Mouse (Mus musculus) kidney, postnatal 10 days (tissue): ENCODE data around the gene Atg4d.
"Not testable (repeated sequence)": the region's sequence is repeated elsewhere in the genome, so short reads cannot be mapped to it uniquely, and the experiment has no call there.

Experiments used
- DNase-seq: peaks from one replicate; pipeline ENCODE4 v3.0.0; 2021; ENCODE audit warnings: mixed read lengths

Gene Atg4d

GRCm38 (mm10) chr9:21275013-21275710, 10.1 kb downstream of the Atg4d start:
- no peak for DNase-seq

DNA sequence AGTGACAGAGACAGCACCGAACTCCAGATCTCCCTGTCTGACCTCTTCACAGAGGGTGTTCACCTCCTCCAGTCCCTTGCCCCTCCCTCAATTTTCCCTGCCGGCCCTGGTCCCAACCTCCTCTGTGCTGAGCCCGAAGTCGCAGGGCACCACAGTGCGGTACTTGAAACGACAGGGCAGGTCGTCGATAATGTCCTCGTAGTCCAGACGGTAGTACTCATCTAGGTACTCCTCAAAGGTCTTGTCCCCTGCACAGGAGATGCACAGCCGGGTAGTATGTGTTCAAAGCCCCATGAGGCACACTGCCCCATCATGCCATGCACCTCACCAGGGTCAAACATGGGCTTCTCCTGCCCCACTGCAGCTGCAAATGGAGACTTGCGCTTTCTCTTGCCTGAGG, 10.6 kb downstream of the Atg4d start:
- DNase-seq, result no peak

GRCm38 (mm10) chr9:21276307-21276706, 11.2 kb downstream of the Atg4d start:
- DNase-seq, result no peak

GRCm38 (mm10) chr9:21277776-21278175, 12.7 kb downstream of the Atg4d start:
- no peak for DNase-seq

DNA sequence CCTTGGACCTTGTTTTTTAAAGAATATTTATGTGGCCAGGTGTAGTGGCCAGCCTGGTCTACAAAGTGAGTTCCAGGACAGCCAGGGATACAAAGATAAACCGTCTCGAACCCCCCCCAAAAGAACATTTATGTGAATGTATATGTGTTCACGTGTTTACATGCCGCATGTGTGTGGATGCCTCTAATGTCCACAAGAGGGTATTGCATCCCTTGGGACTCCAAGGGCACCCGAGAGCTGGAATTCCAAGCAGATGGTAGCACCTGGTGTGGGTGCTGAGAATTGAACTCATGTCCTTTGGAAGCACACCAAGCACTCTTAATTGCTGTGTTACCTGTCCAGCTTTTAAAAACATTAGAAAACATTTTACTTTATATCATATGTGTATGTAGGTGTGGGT, 18.5 kb downstream of the Atg4d start:
- no peak for DNase-seq

DNA sequence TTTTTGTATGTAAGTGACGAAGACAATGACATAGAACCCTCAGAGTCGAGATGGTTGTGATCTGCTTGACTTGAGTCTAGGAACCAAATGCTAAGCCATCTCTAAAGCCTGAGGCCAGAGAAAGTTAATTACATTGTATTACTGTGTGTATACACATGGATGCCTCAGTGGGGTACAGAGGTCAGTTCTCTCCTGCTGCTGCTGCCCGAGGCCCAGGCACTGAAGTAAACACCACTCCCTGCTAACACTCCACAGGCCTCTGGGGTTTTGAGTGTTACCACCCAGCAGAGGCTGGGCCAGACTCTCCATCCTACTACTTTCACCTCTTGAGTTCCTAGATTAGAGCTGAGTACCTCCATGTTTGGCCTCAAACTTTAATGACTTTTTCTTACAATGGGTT, 18.9 kb downstream of the Atg4d start:
- DNase-seq, result no peak

DNA sequence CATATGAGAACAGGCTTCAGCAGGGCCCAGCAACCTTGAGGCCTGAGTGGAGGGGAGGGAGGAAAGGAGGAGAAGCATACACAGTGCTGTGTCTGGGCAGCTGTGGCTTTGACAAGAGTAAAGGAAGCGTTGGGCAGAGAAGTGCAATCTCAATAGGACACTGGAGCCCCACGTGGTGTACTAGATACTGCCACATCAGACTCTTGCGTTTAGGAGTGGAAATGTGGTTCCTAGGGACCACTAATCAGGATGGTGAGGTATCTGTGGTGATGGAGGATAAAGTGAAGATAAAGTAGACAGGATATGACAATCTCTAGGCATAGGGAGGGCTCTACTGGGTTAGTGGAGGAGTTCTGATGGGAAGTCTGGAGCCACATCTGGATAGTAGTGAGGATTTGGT, 21.7 kb downstream of the Atg4d start:
- DNase-seq, result no peak

DNA sequence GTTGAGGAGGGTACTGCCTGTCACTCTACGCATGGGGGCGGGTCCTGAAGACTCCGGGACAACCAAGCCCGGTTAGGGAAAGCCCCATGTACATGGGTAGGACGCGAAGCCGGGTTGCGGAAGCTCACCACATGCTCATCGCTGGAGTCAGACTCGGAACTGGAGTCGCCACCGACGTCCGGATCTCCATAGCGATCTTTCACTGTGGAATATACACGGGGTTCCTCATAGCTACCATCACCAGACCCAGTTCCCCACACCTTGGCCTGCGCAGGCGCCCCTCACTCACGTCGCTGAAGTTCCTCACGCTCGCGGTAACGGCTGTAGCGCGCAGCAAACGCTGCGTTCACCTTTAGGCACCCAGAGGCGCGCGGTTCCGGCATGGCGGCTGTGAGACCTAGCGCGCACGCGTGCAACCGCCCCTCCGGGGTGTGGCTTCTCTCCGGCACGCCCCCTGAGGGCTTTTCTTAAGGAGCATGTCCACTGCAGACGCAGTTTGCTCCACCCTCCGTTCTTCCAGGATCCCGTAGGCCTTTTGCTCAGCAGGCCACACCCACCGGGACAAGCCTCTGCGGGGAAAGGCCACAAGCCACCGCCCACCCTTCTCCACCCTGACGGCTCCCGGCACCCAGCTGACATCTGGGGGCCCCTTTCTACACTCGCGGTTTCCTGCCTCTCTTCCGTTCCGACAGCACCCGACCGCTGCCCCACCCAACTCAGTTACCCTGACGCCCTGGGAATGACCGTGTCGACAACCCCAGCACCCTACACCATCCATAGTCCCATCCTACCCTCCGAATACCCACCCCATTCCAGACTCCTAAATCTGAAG, 22.7 kb downstream of the Atg4d start, which contains the start of gene Kri1:
TSS of gene Kri1 (minus strand) at position 399 of the 832 bp plus-strand sequence.
- DNase-seq, result peak; percentile 98

DNA sequence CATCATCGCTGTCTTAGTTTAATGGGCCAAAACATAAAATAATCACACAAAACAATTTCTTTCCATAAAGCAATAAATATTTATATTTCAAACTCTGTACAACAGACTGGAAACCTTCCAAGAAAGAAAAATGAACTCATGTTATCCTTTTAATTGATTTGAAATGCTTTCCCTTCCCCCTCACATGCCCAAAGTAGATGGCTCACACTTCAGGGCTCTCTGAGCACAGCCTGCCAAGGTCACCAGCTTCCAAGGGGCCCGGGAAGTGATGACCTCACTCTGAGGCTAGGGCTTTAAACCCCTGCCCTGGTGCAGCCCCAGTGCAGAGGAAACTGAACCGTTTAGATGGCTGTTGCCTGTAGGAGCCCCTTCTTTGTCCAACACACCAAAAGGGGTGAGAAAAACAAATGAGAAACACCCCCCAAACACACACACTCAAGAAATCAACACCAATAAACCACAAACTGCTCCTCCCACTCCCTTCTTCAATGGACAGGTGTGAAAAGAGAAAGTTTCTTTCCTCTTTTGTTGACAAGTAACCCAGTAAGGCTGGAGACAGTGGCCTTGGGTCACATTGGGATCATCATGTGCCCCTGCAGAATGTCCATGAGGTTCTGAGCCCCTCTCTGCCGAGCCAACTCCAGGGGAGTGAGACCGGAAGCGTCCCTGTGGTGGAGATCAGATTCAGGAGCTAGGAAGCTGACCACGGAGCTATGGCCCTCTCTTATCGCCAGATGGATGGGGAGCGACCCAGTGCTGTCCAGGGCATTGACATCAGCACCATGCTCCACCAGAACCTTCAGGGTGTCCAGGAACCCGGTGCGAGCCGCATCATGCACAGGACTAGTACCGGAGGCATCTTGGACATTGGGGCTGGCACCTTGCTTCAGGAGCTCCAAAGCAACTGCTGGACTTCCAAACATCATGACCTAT, 23.6 kb downstream of the Atg4d start:
- DNase-seq, result no peak

- DNase-seq, result no peak
These were observed 24.2 kb downstream of the Atg4d start for GRCm38 (mm10) chr9:21289337-21289671.

GRCm38 (mm10) chr9:21290589-21290988, 25.5 kb downstream of the Atg4d start:
- DNase-seq, result no peak

DNA sequence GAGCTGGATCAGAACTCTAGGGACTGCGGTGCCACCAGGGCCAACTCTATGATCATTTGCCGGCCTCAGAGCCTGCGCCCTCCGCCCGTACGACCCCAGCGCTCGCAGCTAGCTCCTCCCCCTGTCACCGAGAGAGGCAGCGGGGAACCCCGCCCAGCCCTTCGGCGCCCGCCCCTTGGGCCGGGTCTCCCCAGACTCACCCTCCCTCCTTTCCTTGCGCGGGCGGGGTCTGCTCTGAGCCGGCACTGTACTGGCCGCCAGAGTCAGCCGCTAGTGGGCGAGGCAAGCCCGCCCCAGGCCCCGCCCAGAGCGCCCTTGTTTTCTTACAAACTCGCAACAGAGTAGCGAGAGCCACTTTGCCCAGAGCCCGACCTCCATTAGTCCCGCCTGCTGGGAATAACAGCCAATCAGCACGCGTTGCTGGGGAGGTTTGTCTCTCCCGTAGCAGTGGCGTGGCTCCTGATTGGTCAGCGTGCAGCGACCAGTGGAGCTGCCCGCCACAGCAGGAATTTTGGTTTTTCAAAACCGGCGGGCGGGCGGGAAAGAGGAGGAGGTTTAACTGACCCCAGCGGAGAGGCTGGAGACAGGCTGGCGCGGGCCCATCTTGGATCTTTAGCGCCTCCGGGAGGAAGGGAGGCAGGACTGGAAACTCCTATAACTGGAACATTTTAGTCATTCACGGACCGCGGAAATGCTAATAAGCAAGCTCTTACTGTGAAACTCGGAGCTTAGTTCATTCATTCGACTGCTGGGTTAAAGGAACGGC, 26.1 kb downstream of the Atg4d start, which contains the start of gene Cdkn2d:
TSS of gene Cdkn2d (minus strand) at position 386 of the 766 bp plus-strand sequence.
- peak; percentile 100 for DNase-seq

DNA sequence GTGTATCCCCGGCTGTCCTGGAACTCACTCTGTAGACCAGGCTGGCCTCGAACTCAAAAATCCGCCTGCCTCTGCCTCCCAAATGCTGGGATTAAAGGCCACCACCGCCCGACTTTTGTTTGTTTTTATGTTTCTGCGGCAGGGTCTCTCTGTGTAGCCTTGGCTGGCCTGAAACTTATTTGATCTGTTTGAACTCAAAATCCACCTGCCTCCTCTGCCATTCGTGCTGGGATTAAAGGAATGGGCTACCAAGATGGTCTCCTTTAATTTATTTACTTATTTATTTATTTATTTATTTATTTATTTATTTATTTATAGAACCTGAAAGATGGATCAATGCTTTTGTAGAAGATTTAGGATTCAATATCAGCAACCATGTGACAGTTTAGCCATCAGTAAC, 26.8 kb downstream of the Atg4d start:
- DNase-seq, result not testable (repeated sequence)

DNA sequence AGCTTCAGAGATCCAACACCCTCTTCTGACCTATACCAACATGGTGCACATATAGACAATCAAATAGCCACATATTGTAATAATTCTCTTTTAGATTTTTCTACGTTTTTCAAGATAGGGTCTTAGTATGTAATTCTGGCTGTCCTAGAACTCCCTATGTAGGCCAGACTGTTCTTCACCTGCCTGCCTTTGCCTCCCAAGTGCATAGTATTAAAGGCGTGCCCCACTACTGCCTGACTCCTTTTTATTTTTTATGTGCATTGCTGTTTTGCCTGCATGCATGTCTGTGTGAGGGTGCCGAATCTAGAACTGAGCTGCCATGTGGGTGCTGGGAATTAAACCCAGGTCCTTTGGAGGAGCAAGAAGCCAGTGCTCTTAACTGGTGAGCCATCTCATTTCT, 27.2 kb downstream of the Atg4d start:
- DNase-seq, result no peak

- no peak for DNase-seq
These were observed 33.9 kb downstream of the Atg4d start for GRCm38 (mm10) chr9:21299014-21299413.

DNA sequence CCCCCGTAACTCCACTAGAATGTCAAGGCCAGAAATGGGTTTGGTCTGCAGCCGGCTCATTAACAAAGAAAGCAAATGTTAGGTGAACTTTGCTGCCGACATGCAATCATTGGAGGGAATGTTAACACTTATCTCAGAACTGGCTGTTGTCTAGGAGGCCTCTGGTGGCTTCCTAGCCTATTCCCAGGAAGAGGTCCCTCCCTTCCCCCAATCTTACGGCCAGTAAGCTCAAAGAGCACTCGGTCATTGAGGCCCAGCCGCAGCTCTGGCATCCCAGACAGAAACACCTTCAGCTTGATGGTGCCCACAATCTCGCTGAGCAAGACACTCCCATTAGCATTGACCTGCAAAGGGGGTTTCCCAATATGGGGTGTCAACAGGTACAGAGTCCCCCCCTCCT, 40.0 kb downstream of the Atg4d start:
- no peak for DNase-seq

DNA sequence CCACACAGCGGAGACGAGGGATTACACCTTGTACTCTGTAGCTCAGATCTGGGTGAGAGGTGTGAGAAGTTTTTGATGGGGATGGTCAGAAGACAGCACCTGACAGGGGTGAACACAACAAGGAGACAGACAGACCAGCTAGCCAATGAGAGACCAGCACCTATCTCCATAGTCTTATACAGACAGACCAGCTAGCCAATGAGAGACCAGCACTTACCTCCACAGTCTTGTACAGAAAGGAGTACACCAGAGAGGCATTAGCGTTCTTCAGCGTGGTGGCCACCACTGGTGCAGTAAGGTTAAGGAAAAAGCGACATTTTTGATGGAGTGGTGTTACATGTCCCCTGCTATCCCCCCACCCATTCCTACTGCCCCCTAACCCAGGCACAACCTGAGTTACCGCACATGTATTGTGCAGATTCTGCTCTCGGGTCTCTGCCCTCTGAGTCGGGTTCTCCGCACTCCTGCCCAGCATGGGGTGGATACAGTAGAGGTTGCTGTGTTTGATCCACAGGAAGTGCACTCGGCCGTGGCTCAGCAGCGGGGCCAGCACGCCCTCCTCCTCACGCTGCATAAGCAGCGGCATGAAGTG, 44.2 kb downstream of the Atg4d start:
- no peak for DNase-seq

DNA sequence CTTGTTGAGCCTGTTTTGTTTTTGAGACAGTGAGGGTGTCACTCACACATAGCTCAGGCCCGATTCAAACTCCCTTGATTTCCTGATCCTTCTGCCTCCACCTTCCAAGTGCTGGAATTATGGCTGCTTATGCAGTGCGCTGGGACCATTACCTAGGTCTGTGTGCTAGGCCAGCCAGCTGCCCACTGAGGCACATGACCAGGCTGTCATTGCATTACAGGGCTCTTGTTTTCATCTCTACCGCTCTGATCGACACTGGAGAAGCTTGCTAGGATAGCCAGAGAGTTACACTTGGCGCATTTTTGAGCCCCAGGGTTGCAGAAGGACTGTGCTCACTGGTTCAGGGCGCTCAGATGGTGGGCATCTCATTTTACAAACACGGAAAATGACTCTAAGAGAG, 46.6 kb downstream of the Atg4d start:
- no peak for DNase-seq

DNA sequence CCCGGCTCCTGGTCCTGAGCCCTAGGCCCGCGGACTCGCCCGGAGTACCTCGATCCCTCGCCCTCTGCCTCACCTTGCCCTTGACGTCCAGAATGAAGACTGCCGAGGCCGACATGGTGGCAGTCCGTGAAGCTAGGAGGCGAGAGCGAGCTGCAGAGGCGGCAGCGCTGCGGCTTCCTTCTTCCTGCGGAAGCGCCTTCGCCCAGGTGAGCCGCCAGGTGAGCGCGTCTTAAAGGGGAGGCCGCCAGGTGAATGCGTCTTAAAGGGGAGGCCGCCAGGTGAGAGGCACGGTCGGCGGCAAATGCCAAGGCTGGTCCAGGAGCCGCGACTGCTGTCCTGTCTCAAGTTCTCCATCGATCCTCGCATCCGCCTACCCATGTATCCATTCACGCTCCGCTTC, 47.0 kb downstream of the Atg4d start, which contains the start of gene Ap1m2:
TSS of gene Ap1m2 (minus strand) at position 204 of the 400 bp plus-strand sequence.
- peak; percentile 73 for DNase-seq

GRCm38 (mm10) chr9:21313394-21313793, 48.3 kb downstream of the Atg4d start:
- peak; percentile 93 for DNase-seq

GRCm38 (mm10) chr9:21314367-21315140, 49.5 kb downstream of the Atg4d start:
- no peak for DNase-seq
